Mouse (Mus musculus) intestine, postnatal 0 days (tissue): Measurements from ENCODE around the gene Tenm3. TPM values are rescaled to one million over a fixed set of nuclear protein-coding genes. Genes with fewer than 3 reads are reported as not detected.

Source experiments
- ATAC-seq: fragments of 200-750 bp; cut with Nextera tagmentation; 2 replicates; pipeline ENCODE4 v1.8.0; 2017; ENCODE audit warnings: mild to moderate bottlenecking, moderate TSS enrichment, moderate library complexity
- H3K27ac ChIP-seq: fragments of 300-500 bp; sonication (generic); 2 replicates; pipeline ENCODE4 v1.5.1; 2014; ENCODE audit warnings: mild to moderate bottlenecking, low read depth, low read length, moderate library complexity
- H3K27me3 ChIP-seq: fragments of 300-500 bp; sonication (generic); replicated peaks from 2 replicates; pipeline ENCODE4 v1.6.1; 2014; ENCODE audit warnings: low read length, mixed read lengths; ENCODE audit not compliant: control insufficient read depth, insufficient read depth
- H3K36me3 ChIP-seq: fragments of 300-500 bp; sonication (generic); 2 replicates; pipeline ENCODE4 v1.6.1; 2014; ENCODE audit warnings: mild to moderate bottlenecking, moderate library complexity; ENCODE audit not compliant: control insufficient read depth, insufficient read depth
- H3K4me1 ChIP-seq: fragments of 300-500 bp; sonication (generic); replicated peaks from 2 replicates; pipeline ENCODE4 v1.6.1; 2014; ENCODE audit warnings: antibody characterized with exemption, low read length, mixed read lengths; ENCODE audit not compliant: control insufficient read depth, insufficient read depth
- H3K4me2 ChIP-seq: fragments of 300-500 bp; sonication (generic); replicated peaks from 2 replicates; pipeline ENCODE4 v1.6.1; 2014; ENCODE audit warnings: low read depth, mild to moderate bottlenecking, moderate library complexity
- H3K4me3 ChIP-seq: fragments of 300-500 bp; sonication (generic); 2 replicates; pipeline ENCODE4 v1.5.1; 2014; ENCODE audit warnings: low read depth, low read length
- H3K9ac ChIP-seq: fragments of 300-500 bp; sonication (generic); 2 replicates; pipeline ENCODE4 v1.6.1; 2014; ENCODE audit warnings: mild to moderate bottlenecking, low read depth, low read length
- H3K9me3 ChIP-seq: fragments of 300-500 bp; sonication (generic); 2 replicates; pipeline ENCODE4 v1.6.1; 2016; ENCODE audit warnings: mixed run types; ENCODE audit not compliant: control insufficient read depth
- CTCF ChIP-seq: sonication (generic); IDR thresholded peaks from 2 replicates; pipeline ENCODE4 v1.5.1; 2016; ENCODE audit warnings: low read depth, mild to moderate bottlenecking, control low read depth, antibody characterized with exemption, moderate library complexity
- WGBS: fragments of 180-500 bp; shearing (Covaris S2); extraction: QIAGEN DNeasy Blood & Tissue Kit; methylation state at CpG from one replicate; pipeline ENCODE4 v1.1.7; 2014; 5-methylcytosine and 5-hydroxymethylcytosine counted together
- polyA plus RNA-seq: library from polyadenylated mRNA; unstranded; fragments of >200 nt; fragmentation: Nextera tagmentation; extraction: Ambion mirVana; gene quantifications from 2 replicates; pipeline ENCODE4 v1.2.1, GENCODE M21; 2015

Tenm3 gene
- polyA plus RNA-seq, 1 experiment from 2014 or later: 5.3 TPM

- Histone ChIP-seq H3K4me2 (no peak overlapping the region), H3K9ac (no peak overlapping the region), H3K27ac (no peak overlapping the region), H3K4me1 (no peaks in the 10 kb centered on the region), H3K27me3 (no peaks in the 10 kb centered on the region), H3K4me3 (no peak overlapping the region), H3K36me3 (no peaks in the 10 kb centered on the region; the same call in 1 of the 2 replicates), H3K9me3 (no peaks in the 10 kb centered on the region)
- ATAC-seq: no peak
- TF ChIP-seq CTCF: no peak
- WGBS: 89% methylated on average over 10 of the region's 10 CpGs
These were observed 526.3 kb downstream of the Tenm3 start for GRCm38 (mm10) chr8:48317498-48317897.

GRCm38 (mm10) chr8:48315605-48316004 is 528.1 kb downstream of the Tenm3 start:
- H3K4me1 ChIP-seq: no peaks in the 10 kb centered on the region
- H3K27ac ChIP-seq: no peak overlapping the region
- no peak overlapping the region for H3K9ac ChIP-seq
- 37% methylated on average over 8 of the region's 8 CpGs for WGBS
- no peak for TF ChIP-seq CTCF
- no peaks in the 10 kb centered on the region; the same call in 1 of the 2 replicates for H3K36me3 ChIP-seq
- no peaks in the 10 kb centered on the region for H3K27me3 ChIP-seq
- 0 out of 2 replicates have a peak, but pooled peaks have one; percentile 10 for ATAC-seq
- no peak overlapping the region for H3K4me3 ChIP-seq
- peak overlapping the region; percentile 21 for H3K4me2 ChIP-seq
- H3K9me3 ChIP-seq: no peaks in the 10 kb centered on the region

GRCm38 (mm10) chr8:48313985-48314368 is 529.8 kb downstream of the Tenm3 start:
- WGBS: 57% methylated on average over 5 of the region's 5 CpGs
- TF ChIP-seq CTCF: no peak
- no peaks in the 10 kb centered on the region for H3K4me1 ChIP-seq
- H3K9me3 ChIP-seq: no peaks in the 10 kb centered on the region
- no peak overlapping the region for H3K4me2 ChIP-seq
- no peak overlapping the region for H3K9ac ChIP-seq
- H3K27ac ChIP-seq: no peak overlapping the region
- no peaks in the 10 kb centered on the region; the same call in 1 of the 2 replicates for H3K36me3 ChIP-seq
- H3K4me3 ChIP-seq: no peak overlapping the region
- no peak for ATAC-seq
- H3K27me3 ChIP-seq: no peaks in the 10 kb centered on the region

- no peak for TF ChIP-seq CTCF
- 81% methylated on average over 11 of the region's 11 CpGs for WGBS
These were observed 530.4 kb downstream of the Tenm3 start for GRCm38 (mm10) chr8:48313210-48313984.

GRCm38 (mm10) chr8:48311706-48312105 is 532.0 kb downstream of the Tenm3 start:
- Histone ChIP-seq H3K36me3 (no peaks in the 10 kb centered on the region; the same call in 1 of the 2 replicates), H3K27me3 (no peaks in the 10 kb centered on the region), H3K4me3 (no peak overlapping the region), H3K9me3 (no peaks in the 10 kb centered on the region), H3K4me2 (no peak overlapping the region), H3K4me1 (no peaks in the 10 kb centered on the region), H3K27ac (no peak overlapping the region), H3K9ac (no peak overlapping the region)
- no peak for TF ChIP-seq CTCF
- ATAC-seq: no peak
- 87% methylated on average over 3 of the region's 3 CpGs for WGBS

More at GRCm38 (mm10) chr8:48313210-48313984, 530.4 kb downstream of the Tenm3 start:
- H3K9ac ChIP-seq: no peak overlapping the region
- H3K9me3 ChIP-seq: no peaks in the 10 kb centered on the region
- H3K27ac ChIP-seq: no peak overlapping the region
- H3K27me3 ChIP-seq: no peaks in the 10 kb centered on the region
- H3K4me2 ChIP-seq: no peak overlapping the region
- no peaks in the 10 kb centered on the region; the same call in 1 of the 2 replicates for H3K36me3 ChIP-seq
- no peaks in the 10 kb centered on the region for H3K4me1 ChIP-seq
- no peak for ATAC-seq
- H3K4me3 ChIP-seq: no peak overlapping the region

- Histone ChIP-seq H3K36me3 (no peaks in the 10 kb centered on the region), H3K27ac (no peak overlapping the region), H3K4me1 (no peaks in the 10 kb centered on the region), H3K4me3 (no peak overlapping the region), H3K9me3 (no peaks in the 10 kb centered on the region), H3K27me3 (no peaks in the 10 kb centered on the region), H3K4me2 (no peak overlapping the region), H3K9ac (no peak overlapping the region)
- no peak for ATAC-seq
- WGBS: 68% methylated on average over 10 of the region's 10 CpGs
- no peak for TF ChIP-seq CTCF
These were observed 533.4 kb downstream of the Tenm3 start for GRCm38 (mm10) chr8:48310240-48310849.
